Mouse (Mus musculus): ENCODE data around the gene Cdh3. TPM values are rescaled to one million over a fixed set of nuclear protein-coding genes. Genes with fewer than 3 reads are reported as not detected.

Cdh3 gene
- polyA plus RNA-seq, 1 experiment, result 1.2 TPM

DNA sequence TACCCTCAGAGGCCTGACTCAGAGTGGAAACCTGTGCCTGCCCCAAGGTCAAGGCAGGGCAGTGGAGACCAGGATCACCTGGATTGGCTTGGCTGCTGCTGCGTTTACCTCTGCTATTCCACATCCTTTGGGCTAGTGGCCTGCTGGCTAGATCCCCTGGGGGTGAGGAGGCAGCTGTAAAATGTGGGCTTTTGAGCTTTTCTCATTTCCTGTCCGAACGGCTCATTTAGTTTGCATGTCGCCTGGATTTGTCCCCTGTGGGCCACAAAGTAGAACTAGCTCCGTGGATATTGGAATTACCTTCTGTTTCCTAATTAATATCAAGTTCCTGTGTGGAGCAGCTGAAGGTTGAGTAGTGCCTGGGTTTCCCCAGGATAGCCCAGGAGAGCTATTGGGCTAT lies 28.5 kb downstream of the Cdh3 start:
- H3K27me3 ChIP-seq (ENCODE audit: control insufficient read depth, insufficient read depth, low read length), result no peaks in the 10 kb centered on the region
- no peaks in the 10 kb centered on the region for H3K36me3 ChIP-seq (ENCODE audit: control insufficient read depth, insufficient read depth, low read length)
- no peak overlapping the region for H3K4me3 ChIP-seq (ENCODE audit: control insufficient read depth, low read depth, low read length)
- no peaks in the 10 kb centered on the region for H3K4me1 ChIP-seq (ENCODE audit: control insufficient read depth, insufficient read depth, low read length)
- no peak for TF ChIP-seq CTCF (IDR thresholded peaks at IDR 0.05; ENCODE audit: control insufficient read depth, insufficient read depth, insufficient replicate concordance, low read depth, low read length)
- no peak for TF ChIP-seq POLR2A (IDR thresholded peaks at IDR 0.05; ENCODE audit: control insufficient read depth, low read depth, low read length)
- H3K27ac ChIP-seq (ENCODE audit: control insufficient read depth, insufficient read depth, low read depth, low read length), result no peak overlapping the region

DNA sequence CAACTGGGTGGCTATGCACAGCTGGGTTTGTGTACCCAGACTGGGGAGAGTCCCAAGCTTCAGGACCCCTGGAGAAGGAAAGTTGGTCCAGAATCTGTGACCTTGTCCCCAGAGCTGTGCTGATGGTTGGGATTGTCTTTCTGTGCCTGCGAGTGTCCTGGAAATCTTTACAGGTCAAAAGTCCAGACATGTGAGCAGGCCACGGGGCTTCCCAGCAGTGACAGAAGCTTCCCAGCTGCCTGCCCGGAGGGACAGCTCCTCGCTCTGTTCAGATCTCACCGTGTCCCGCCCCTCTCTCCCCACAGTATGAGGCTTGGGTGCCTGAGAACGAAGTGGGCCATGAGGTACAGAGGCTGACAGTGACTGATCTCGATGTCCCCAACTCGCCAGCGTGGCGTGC lies 30.3 kb downstream of the Cdh3 start:
- Histone ChIP-seq H3K27ac (ENCODE audit: control insufficient read depth, insufficient read depth, low read depth, low read length) (no peak overlapping the region), H3K36me3 (ENCODE audit: control insufficient read depth, insufficient read depth, low read length) (no peaks in the 10 kb centered on the region), H3K4me3 (ENCODE audit: control insufficient read depth, low read depth, low read length) (no peak overlapping the region), H3K27me3 (ENCODE audit: control insufficient read depth, insufficient read depth, low read length) (no peaks in the 10 kb centered on the region), H3K4me1 (ENCODE audit: control insufficient read depth, insufficient read depth, low read length) (no peaks in the 10 kb centered on the region)
- no peak for TF ChIP-seq CTCF (IDR thresholded peaks at IDR 0.05; ENCODE audit: control insufficient read depth, insufficient read depth, insufficient replicate concordance, low read depth, low read length)
- TF ChIP-seq POLR2A (IDR thresholded peaks at IDR 0.05; ENCODE audit: control insufficient read depth, low read depth, low read length), result no peak

DNA sequence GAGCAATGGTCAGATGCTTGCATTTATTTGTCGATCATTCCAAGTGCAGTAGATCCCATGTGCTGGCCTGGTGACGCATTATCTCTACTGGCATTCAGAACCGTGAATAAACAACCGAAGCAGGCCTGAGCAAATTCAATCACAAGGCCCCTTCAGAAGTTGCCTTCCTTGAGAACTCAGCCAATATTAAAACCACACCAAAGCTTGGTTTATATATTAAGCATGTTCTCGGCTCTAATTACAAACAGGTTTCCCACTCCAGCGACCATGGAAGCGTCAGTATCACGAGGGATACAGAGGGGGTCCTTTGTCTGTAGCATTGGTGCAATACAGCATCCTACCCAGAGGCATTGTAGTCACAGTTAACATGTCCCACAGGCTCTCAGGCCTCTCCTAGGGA lies 32.4 kb downstream of the Cdh3 start:
- TF ChIP-seq CTCF (IDR thresholded peaks at IDR 0.05; ENCODE audit: control insufficient read depth, insufficient read depth, insufficient replicate concordance, low read depth, low read length) (no peak), POLR2A (IDR thresholded peaks at IDR 0.05; ENCODE audit: control insufficient read depth, low read depth, low read length) (no peak)
- Histone ChIP-seq H3K4me3 (ENCODE audit: control insufficient read depth, low read depth, low read length) (no peak overlapping the region), H3K27me3 (ENCODE audit: control insufficient read depth, insufficient read depth, low read length) (no peaks in the 10 kb centered on the region), H3K4me1 (ENCODE audit: control insufficient read depth, insufficient read depth, low read length) (no peaks in the 10 kb centered on the region), H3K27ac (ENCODE audit: control insufficient read depth, insufficient read depth, low read depth, low read length) (no peak overlapping the region), H3K36me3 (ENCODE audit: control insufficient read depth, insufficient read depth, low read length) (no peaks in the 10 kb centered on the region)

DNA sequence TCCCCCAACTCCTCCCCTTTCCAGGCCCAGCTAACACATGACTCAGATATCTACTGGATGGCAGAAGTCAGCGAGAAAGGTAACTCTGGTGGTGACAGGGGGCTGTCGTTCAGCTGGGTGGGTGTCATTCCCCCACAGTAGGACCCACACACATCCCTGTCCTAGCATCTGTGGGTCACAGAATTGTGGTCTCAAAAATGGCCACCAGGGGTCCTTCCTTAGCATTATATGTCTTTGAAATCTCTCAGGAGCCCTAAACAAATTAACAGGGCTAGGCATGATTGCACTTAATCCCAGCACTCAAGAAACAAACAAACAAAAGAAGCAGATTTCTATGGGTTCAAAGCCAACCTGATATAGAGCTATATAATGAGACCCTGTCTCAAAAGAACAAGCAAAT lies 34.5 kb downstream of the Cdh3 start:
- Histone ChIP-seq H3K36me3 (ENCODE audit: control insufficient read depth, insufficient read depth, low read length) (no peaks in the 10 kb centered on the region), H3K4me1 (ENCODE audit: control insufficient read depth, insufficient read depth, low read length) (no peaks in the 10 kb centered on the region), H3K27ac (ENCODE audit: control insufficient read depth, insufficient read depth, low read depth, low read length) (no peak overlapping the region), H3K4me3 (ENCODE audit: control insufficient read depth, low read depth, low read length) (no peak overlapping the region), H3K27me3 (ENCODE audit: control insufficient read depth, insufficient read depth, low read length) (no peaks in the 10 kb centered on the region)
- TF ChIP-seq CTCF (IDR thresholded peaks at IDR 0.05; ENCODE audit: control insufficient read depth, insufficient read depth, insufficient replicate concordance, low read depth, low read length) (no peak), POLR2A (IDR thresholded peaks at IDR 0.05; ENCODE audit: control insufficient read depth, low read depth, low read length) (no peak)

DNA sequence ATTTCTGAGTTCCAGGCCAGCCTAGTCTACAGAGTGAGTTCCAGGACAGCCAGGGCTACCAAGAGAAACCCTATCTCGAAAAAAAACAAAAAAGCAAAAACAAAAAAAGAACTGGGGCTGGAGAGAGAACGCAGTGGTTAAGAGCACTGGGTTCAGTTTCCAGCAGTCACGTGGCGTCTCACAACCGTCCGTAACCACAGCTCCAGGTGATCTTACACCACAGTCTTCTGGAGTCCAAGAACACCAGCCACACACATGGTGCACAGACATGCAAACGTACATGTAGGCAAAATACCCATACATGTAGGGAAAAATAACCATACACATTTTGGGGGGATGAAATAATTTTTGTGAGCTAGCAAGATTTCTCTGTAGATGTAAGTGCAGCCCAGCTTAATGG lies 36.1 kb downstream of the Cdh3 start:
- Histone ChIP-seq H3K27me3 (ENCODE audit: control insufficient read depth, insufficient read depth, low read length) (no peaks in the 10 kb centered on the region), H3K4me3 (ENCODE audit: control insufficient read depth, low read depth, low read length) (no peak overlapping the region), H3K4me1 (ENCODE audit: control insufficient read depth, insufficient read depth, low read length) (no peaks in the 10 kb centered on the region), H3K36me3 (ENCODE audit: control insufficient read depth, insufficient read depth, low read length) (no peaks in the 10 kb centered on the region), H3K27ac (ENCODE audit: control insufficient read depth, insufficient read depth, low read depth, low read length) (no peak overlapping the region)
- no peak for TF ChIP-seq POLR2A (IDR thresholded peaks at IDR 0.05; ENCODE audit: control insufficient read depth, low read depth, low read length)
- no peak for TF ChIP-seq CTCF (IDR thresholded peaks at IDR 0.05; ENCODE audit: control insufficient read depth, insufficient read depth, insufficient replicate concordance, low read depth, low read length)

DNA sequence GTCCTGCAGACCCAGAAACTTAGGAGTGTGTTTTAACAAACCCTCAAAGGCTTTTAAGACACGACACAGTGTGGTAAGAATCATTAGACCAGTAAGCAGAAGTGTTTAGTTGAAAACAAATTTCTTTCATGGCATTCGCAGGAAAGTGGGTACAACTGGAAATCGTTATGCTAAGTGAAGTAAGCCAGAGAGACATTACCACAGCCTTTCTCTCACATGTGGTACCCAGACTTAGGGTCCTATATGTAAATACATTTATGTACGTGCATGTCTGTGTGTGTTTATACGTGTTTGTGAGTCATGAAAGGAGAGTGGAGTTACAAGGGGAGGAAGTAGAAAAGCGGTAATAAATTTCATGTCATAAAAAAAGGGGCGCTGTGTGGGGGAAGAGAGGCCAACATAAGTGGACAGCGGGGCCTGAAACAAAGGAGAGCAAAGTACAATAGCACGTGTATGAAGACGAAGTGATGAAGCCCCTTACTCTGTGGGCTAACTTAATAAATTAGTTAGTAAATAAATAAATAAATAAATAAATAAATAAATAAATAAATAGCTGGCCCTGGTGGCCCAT lies 37.8 kb downstream of the Cdh3 start:
- no peak overlapping the region for H3K4me3 ChIP-seq (ENCODE audit: control insufficient read depth, low read depth, low read length)
- no peaks in the 10 kb centered on the region for H3K36me3 ChIP-seq (ENCODE audit: control insufficient read depth, insufficient read depth, low read length)
- H3K27me3 ChIP-seq (ENCODE audit: control insufficient read depth, insufficient read depth, low read length), result no peaks in the 10 kb centered on the region
- TF ChIP-seq POLR2A (IDR thresholded peaks at IDR 0.05; ENCODE audit: control insufficient read depth, low read depth, low read length), result no peak
- H3K4me1 ChIP-seq (ENCODE audit: control insufficient read depth, insufficient read depth, low read length), result no peaks in the 10 kb centered on the region
- no peak overlapping the region for H3K27ac ChIP-seq (ENCODE audit: control insufficient read depth, insufficient read depth, low read depth, low read length)

DNA sequence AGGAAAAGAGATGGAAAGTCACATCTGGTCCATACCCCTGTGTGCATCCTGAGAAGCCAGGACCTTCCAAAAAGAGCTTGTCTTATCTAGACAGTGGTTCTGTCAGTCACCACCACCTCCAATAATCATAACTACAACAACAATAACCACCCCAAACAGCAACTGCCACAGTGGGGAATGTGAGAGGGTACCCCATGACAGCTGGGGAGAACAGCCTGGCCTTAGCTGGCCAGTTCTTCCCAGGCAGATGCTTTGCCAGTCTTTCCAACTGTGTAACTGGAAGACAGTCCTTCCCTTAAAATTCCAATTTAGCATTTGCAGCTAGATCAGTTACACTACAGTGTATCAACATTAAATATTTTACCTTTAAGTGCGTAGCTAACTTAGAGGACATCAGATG lies 40.2 kb downstream of the Cdh3 start:
- TF ChIP-seq POLR2A (IDR thresholded peaks at IDR 0.05; ENCODE audit: control insufficient read depth, low read depth, low read length), result no peak
- TF ChIP-seq CTCF (IDR thresholded peaks at IDR 0.05; ENCODE audit: control insufficient read depth, insufficient read depth, insufficient replicate concordance, low read depth, low read length), result no peak
- H3K27ac ChIP-seq (ENCODE audit: control insufficient read depth, insufficient read depth, low read depth, low read length), result no peak overlapping the region
- H3K36me3 ChIP-seq (ENCODE audit: control insufficient read depth, insufficient read depth, low read length), result no peaks in the 10 kb centered on the region
- no peaks in the 10 kb centered on the region for H3K4me1 ChIP-seq (ENCODE audit: control insufficient read depth, insufficient read depth, low read length)
- no peaks in the 10 kb centered on the region for H3K27me3 ChIP-seq (ENCODE audit: control insufficient read depth, insufficient read depth, low read length)
- H3K4me3 ChIP-seq (ENCODE audit: control insufficient read depth, low read depth, low read length), result no peak overlapping the region

DNA sequence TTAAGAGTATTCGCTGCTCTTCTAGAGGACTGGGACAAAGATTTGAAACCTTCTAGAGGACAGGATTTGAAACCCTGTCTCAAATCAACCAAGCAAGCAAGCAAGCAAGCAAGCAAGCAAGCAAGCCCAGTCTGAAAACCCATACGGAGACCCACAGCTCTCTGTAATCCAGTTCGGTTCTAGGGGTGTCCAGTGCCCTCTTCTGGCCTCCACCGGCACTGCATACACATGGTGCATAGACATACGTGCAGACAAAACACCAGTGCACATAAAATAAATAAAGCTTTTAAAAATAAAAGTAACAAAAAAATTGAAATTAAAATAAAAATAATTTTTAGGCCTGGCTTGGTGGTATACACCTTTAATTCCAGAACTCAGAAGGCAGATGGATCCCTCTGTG lies 43.3 kb downstream of the Cdh3 start:
- no peaks in the 10 kb centered on the region for H3K27me3 ChIP-seq (ENCODE audit: control insufficient read depth, insufficient read depth, low read length)
- no peak overlapping the region for H3K27ac ChIP-seq (ENCODE audit: control insufficient read depth, insufficient read depth, low read depth, low read length)
- H3K36me3 ChIP-seq (ENCODE audit: control insufficient read depth, insufficient read depth, low read length), result no peaks in the 10 kb centered on the region
- H3K4me3 ChIP-seq (ENCODE audit: control insufficient read depth, low read depth, low read length), result no peak overlapping the region
- no peaks in the 10 kb centered on the region for H3K4me1 ChIP-seq (ENCODE audit: control insufficient read depth, insufficient read depth, low read length)
- TF ChIP-seq POLR2A (IDR thresholded peaks at IDR 0.05; ENCODE audit: control insufficient read depth, low read depth, low read length), result no peak
- peak; percentile 46; the same call in 1 of the 2 replicates for TF ChIP-seq CTCF (IDR thresholded peaks at IDR 0.05; ENCODE audit: control insufficient read depth, insufficient read depth, insufficient replicate concordance, low read depth, low read length)
